12 mouse cellular contexts compared by ENCODE assay signal in the genomic region with DNA sequence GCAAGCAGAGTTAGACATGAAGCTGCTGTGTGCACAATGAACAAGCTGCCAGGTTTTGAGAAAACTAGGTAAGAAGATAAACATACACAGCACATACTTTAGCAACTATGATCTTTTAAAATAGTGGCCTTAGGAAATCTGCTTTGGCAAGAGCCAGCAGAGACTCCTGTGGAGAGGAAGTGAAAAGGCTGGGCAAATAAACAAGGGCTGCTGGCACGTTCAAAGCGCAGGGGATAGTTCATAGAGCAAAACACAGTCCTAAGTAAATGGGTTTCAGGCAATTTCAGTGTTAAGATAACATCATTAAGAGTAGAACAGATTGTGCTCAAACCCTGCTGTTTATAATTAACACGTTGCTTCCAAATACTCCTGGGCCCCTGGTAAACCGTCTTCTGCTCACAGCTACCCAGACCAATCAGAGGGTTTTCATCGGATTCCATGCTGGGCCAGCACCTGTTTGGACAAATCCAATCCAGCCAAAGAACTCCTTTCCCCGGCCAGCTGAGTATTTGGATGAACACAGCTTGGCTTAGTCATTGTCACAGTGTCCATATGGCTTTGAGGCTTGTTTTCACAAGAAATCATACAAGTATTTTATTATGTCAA.
DNase-seq lines count a peak whose midpoint lies in the region; ATAC-seq and TF ChIP-seq lines count a peak whose summit lies in the region.
"Had no signal": no experiment of that assay in that cellular context is flagged by ENCODE, and none has a peak within 500 bp of the region (broad histone marks: within the 10 kb centered on the region; RNA-seq: fewer than 3 reads in every experiment).

No protein-coding gene starts in this region.

- no peak for TF ChIP-seq EP300 in stomach, postnatal 0 days (optimal IDR thresholded peaks at IDR 0.05)

- no peak overlapping the region for H3K9ac ChIP-seq in embryonic facial prominence, embryonic 14.5 days (ENCODE audit: low read depth, low read length)
- H3K9ac ChIP-seq in midbrain, embryonic 15.5 days: no peak overlapping the region
- H3K9ac ChIP-seq in midbrain, embryonic 13.5 days (replicated peaks): no peak overlapping the region
- no peak overlapping the region for H3K9ac ChIP-seq in midbrain, postnatal 0 days (replicated peaks; ENCODE audit: low read length, poor library complexity, severe bottlenecking)
- H3K9ac ChIP-seq in stomach, postnatal 0 days (ENCODE audit: low read length): no peak overlapping the region

- ATAC-seq in embryonic facial prominence, embryonic 14.5 days (ENCODE audit: low read depth): no peak
- 0 out of 2 replicates have a peak, but pooled peaks have one; percentile 17 for ATAC-seq in midbrain, embryonic 15.5 days (replicated peaks)
- ATAC-seq in midbrain, embryonic 13.5 days: no peak
- peak; percentile 54; the same call in 1 of the 2 replicates for ATAC-seq in midbrain, postnatal 0 days (ENCODE audit: low FRiP score)
- ATAC-seq in stomach, postnatal 0 days (ENCODE audit: low FRiP score, low TSS enrichment): no peak

- H3K4me2 ChIP-seq in embryonic facial prominence, embryonic 14.5 days (ENCODE audit: low read depth, low read length): no peak overlapping the region
- no peak overlapping the region for H3K4me2 ChIP-seq in midbrain, embryonic 15.5 days
- no peak overlapping the region for H3K4me2 ChIP-seq in midbrain, embryonic 13.5 days (replicated peaks)
- H3K4me2 ChIP-seq in midbrain, postnatal 0 days (ENCODE audit: low read depth, low read length, poor library complexity, severe bottlenecking): no peak overlapping the region
- H3K4me2 ChIP-seq in stomach, postnatal 0 days (replicated peaks; ENCODE audit: low read depth): no peak overlapping the region

- H3K4me1 ChIP-seq in embryonic facial prominence, embryonic 14.5 days (ENCODE audit: control insufficient read depth, insufficient read depth, low read length): no peaks in the 10 kb centered on the region
- H3K4me1 ChIP-seq in embryonic facial prominence, embryonic 10.5 days: no peaks in the 10 kb centered on the region
- no peaks in the 10 kb centered on the region for H3K4me1 ChIP-seq in midbrain, embryonic 15.5 days
- H3K4me1 ChIP-seq in midbrain, embryonic 13.5 days (replicated peaks): no peaks in the 10 kb centered on the region
- H3K4me1 ChIP-seq in midbrain, postnatal 0 days (ENCODE audit: insufficient read depth, low read length): no peaks in the 10 kb centered on the region
- H3K4me1 ChIP-seq in stomach, postnatal 0 days (replicated peaks; ENCODE audit: control insufficient read depth, insufficient read depth): no peaks in the 10 kb centered on the region

- DNase-seq in embryonic facial prominence, embryonic 14.5 days (ENCODE audit: low spot score): peak; percentile 24
- DNase-seq in embryonic facial prominence, embryonic 10.5 days (ENCODE audit: low spot score): no peak
- peak; percentile 28 for DNase-seq in fat pad, adult 2 months (ENCODE audit: extremely low read depth, low read depth, low spot score)
- DNase-seq in midbrain, postnatal 0 days (ENCODE audit: low spot score): peak; percentile 91
- DNase-seq in layer of hippocampus, adult 18-20 months (ENCODE audit: low spot score in 2 of 2): no peak
- no peak for DNase-seq in stomach, postnatal 0 days (ENCODE audit: low spot score)
- DNase-seq: heart, adult 11 months; kidney, adult 11 months; thymus, postnatal 25 days had no signal

- WGBS in embryonic facial prominence, embryonic 14.5 days: 55% methylated on average over 6 of the region's 6 CpGs
- 66% methylated on average over 6 of the region's 6 CpGs for WGBS in embryonic facial prominence, embryonic 10.5 days
- 62% methylated on average over 6 of the region's 6 CpGs for WGBS in midbrain, embryonic 15.5 days
- WGBS in midbrain, embryonic 13.5 days: 72% methylated on average over 6 of the region's 6 CpGs
- WGBS in midbrain, postnatal 0 days: 49% methylated on average over 6 of the region's 6 CpGs
- WGBS in stomach, postnatal 0 days: 63% methylated on average over 6 of the region's 6 CpGs

- peaks cover 15% of the 10 kb centered on the region; the same call in 1 of the 2 replicates for H3K36me3 ChIP-seq in embryonic facial prominence, embryonic 14.5 days (ENCODE audit: control insufficient read depth, insufficient read depth, low read length)
- H3K36me3 ChIP-seq in embryonic facial prominence, embryonic 10.5 days (replicated peaks): peaks cover 42% of the 10 kb centered on the region
- H3K36me3 ChIP-seq in midbrain, embryonic 15.5 days (replicated peaks): no peaks in the 10 kb centered on the region
- peaks cover 20% of the 10 kb centered on the region; the same call in 1 of the 2 replicates for H3K36me3 ChIP-seq in midbrain, embryonic 13.5 days
- H3K36me3 ChIP-seq in midbrain, postnatal 0 days (ENCODE audit: insufficient read depth, low read length): no peaks in the 10 kb centered on the region
- 0 out of 2 replicates have a peak, but pooled peaks cover 4% of the 10 kb centered on the region for H3K36me3 ChIP-seq in stomach, postnatal 0 days (ENCODE audit: control insufficient read depth, insufficient read depth, low read length)

- no peak overlapping the region for H3K4me3 ChIP-seq in embryonic facial prominence, embryonic 14.5 days (ENCODE audit: low read depth, low read length)
- H3K4me3 ChIP-seq in embryonic facial prominence, embryonic 10.5 days: no peak overlapping the region
- no peak overlapping the region for H3K4me3 ChIP-seq in midbrain, embryonic 15.5 days
- no peak overlapping the region for H3K4me3 ChIP-seq in midbrain, embryonic 13.5 days (replicated peaks)
- H3K4me3 ChIP-seq in midbrain, postnatal 0 days (ENCODE audit: low read depth, low read length): no peak overlapping the region
- H3K4me3 ChIP-seq in stomach, postnatal 0 days (ENCODE audit: low read depth, low read length): no peak overlapping the region

- H3K27me3 ChIP-seq in embryonic facial prominence, embryonic 14.5 days (replicated peaks; ENCODE audit: control insufficient read depth, insufficient read depth, low read length): no peaks in the 10 kb centered on the region
- no peaks in the 10 kb centered on the region for H3K27me3 ChIP-seq in embryonic facial prominence, embryonic 10.5 days (replicated peaks; ENCODE audit: low read depth, poor library complexity, severe bottlenecking)
- no peaks in the 10 kb centered on the region for H3K27me3 ChIP-seq in midbrain, embryonic 15.5 days (replicated peaks)
- no peaks in the 10 kb centered on the region for H3K27me3 ChIP-seq in midbrain, embryonic 13.5 days
- no peaks in the 10 kb centered on the region for H3K27me3 ChIP-seq in midbrain, postnatal 0 days (ENCODE audit: insufficient read depth, low read length)
- H3K27me3 ChIP-seq in stomach, postnatal 0 days (ENCODE audit: control insufficient read depth, insufficient read depth, low read length): no peaks in the 10 kb centered on the region

- TF ChIP-seq CTCF in midbrain, postnatal 0 days (IDR thresholded peaks at IDR 0.05): no peak
- TF ChIP-seq CTCF in stomach, postnatal 0 days (IDR thresholded peaks at IDR 0.05; ENCODE audit: low read depth): no peak

- no peak overlapping the region for H3K27ac ChIP-seq in embryonic facial prominence, embryonic 14.5 days (replicated peaks; ENCODE audit: low read depth, low read length)
- H3K27ac ChIP-seq in embryonic facial prominence, embryonic 10.5 days (replicated peaks): no peak overlapping the region
- no peak overlapping the region for H3K27ac ChIP-seq in midbrain, embryonic 15.5 days
- H3K27ac ChIP-seq in midbrain, embryonic 13.5 days: no peak overlapping the region
- no peak overlapping the region for H3K27ac ChIP-seq in midbrain, postnatal 0 days (ENCODE audit: low read depth, low read length)
- H3K27ac ChIP-seq in stomach, postnatal 0 days (replicated peaks): no peak overlapping the region
- H3K27ac ChIP-seq: macrophage had no signal

- H3K9me3 ChIP-seq in embryonic facial prominence, embryonic 14.5 days (ENCODE audit: control insufficient read depth, low read length): no peaks in the 10 kb centered on the region
- H3K9me3 ChIP-seq in embryonic facial prominence, embryonic 10.5 days: no peaks in the 10 kb centered on the region
- no peaks in the 10 kb centered on the region for H3K9me3 ChIP-seq in midbrain, embryonic 15.5 days
- H3K9me3 ChIP-seq in midbrain, embryonic 13.5 days: no peaks in the 10 kb centered on the region
- no peaks in the 10 kb centered on the region for H3K9me3 ChIP-seq in midbrain, postnatal 0 days (ENCODE audit: low read length)
- no peaks in the 10 kb centered on the region for H3K9me3 ChIP-seq in stomach, postnatal 0 days (ENCODE audit: control insufficient read depth, low read length)

Comparison
In these comparisons a context has a peak if more than half of its experiments do, and no peak if none do; other contexts are left out.
1. ATAC-seq: peak in midbrain, embryonic 15.5 days (single experiment) and midbrain, postnatal 0 days (single experiment); none in embryonic facial prominence, embryonic 14.5 days (single experiment), midbrain, embryonic 13.5 days (single experiment) and stomach, postnatal 0 days (single experiment).
2. DNase-seq: peak in embryonic facial prominence, embryonic 14.5 days (single experiment), fat pad, adult 2 months (single experiment) and midbrain, postnatal 0 days (single experiment); none in embryonic facial prominence, embryonic 10.5 days (single experiment), layer of hippocampus, adult 18-20 months (0 of 2) and stomach, postnatal 0 days (single experiment).